Mouse (Mus musculus) spleen, adult 12 weeks (tissue): ENCODE data around the gene Scfd2.

Experiments
- DNase-seq: peaks from one replicate; pipeline ENCODE4 v3.0.0; 2022; ENCODE audit warnings: low spot score

The Scfd2 gene

DNA sequence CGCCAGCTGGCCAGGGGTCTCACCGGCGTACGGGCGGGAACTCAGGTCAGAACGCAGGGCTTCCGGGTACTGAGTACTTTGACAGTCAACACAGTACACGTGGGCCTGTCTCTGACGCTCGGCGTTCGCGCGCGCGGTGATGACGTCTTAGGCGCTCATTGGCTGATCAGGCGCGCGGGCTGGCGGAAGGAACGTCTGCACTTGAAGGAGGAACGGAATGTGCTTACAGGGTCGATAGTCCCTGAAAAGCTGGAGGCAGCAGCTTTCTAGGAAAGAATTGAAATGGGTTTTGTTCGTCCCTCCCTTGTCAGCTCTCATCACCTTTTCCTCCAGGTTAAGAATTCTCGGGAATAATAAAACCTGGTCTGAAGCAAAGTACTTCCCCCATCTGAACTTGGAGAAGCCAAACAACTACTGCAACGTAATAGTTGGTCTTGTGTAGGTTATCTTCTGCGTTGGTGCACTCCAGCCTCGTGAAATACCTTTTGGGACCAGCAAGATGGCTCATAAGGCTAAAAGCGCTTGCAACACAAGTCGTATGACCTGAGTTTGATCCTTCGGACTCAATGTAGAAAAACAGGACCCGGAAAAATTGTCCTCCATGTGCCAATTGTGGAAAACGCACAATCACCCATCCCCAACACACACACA lies at the start of gene Scfd2:
Gene Scfd2, minus strand, starts transcription at position 130 of the 651 bp plus-strand sequence.
- peak; percentile 97 for DNase-seq

DNA sequence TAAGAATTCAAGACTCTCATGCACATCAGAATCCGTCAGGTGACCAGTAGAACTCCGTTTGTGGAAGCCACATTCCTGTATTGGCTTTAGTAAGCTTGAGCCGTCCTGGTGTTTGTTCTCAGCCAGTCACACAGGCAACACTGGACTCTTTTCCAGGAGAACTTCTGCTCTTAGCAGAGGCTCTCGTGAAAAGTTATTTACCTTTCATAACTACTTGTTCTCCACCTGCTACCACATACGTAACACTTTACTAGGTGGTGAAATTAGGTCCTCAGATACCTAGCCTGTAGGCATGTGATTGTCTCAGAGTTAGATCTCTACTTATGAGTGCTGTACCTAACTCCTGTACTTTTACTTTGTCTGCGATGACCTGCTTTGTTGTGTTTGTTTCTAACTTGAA lies 40.2 kb upstream of the Scfd2 start:
- DNase-seq: no peak

DNA sequence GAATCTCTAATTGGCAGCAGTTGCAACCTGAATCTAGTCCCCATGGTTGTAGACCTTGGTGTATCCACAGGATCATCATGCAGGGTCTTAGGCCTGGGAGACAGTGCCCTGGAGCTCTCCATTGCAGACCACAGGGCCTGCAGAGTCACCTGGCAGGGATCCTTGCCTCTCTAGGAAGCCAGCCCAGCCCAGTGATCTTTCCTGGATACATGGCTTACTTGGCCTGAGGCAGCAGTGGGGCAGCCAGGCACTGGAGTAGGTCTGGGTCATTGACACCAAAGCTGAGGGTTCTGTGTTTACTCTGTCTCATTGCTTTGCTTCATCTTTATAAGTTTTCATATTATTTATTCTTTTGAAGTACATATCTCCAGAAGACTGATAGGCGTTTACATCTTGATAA lies 29.6 kb upstream of the Scfd2 start:
- DNase-seq: no peak

DNA sequence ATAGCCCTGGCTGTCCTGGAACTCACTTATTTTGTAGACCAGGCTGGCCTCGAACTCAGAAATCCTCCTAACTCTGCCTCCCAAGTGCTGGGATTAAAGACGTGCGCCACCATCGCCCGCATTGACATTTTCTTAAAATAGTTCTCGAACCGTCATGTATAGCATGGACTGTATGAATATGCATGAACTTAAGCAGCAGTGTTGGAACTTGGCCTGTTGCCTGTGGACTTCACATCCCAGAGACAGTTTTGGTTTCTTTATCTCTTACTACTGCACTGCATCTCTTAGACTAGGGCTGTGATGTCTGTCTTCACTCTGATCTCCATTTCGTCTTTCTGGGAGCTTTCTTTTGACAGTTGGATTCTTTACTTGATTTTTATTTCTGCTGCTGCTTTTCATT lies 18.0 kb upstream of the Scfd2 start:
- no peak for DNase-seq

DNA sequence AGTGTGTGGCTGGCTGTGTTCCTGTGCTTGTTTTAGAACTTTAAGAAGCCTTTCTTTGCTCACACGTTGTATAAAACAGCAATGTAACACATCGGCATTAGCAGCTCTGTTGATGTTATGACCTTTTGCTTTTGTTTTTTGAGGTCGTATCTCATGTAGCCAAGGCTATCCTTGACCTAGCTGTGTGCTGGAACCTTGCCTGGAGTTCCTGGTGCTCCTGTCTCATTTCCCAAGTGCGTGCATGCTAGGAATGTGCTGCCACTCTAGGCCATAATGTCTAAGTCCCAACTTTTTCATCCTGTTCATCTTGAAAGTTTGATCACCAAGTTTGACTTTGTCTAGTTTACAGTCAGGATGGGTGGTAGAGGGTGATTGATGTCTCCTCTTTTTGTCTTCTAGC lies 14.0 kb upstream of the Scfd2 start:
- no peak for DNase-seq

DNA sequence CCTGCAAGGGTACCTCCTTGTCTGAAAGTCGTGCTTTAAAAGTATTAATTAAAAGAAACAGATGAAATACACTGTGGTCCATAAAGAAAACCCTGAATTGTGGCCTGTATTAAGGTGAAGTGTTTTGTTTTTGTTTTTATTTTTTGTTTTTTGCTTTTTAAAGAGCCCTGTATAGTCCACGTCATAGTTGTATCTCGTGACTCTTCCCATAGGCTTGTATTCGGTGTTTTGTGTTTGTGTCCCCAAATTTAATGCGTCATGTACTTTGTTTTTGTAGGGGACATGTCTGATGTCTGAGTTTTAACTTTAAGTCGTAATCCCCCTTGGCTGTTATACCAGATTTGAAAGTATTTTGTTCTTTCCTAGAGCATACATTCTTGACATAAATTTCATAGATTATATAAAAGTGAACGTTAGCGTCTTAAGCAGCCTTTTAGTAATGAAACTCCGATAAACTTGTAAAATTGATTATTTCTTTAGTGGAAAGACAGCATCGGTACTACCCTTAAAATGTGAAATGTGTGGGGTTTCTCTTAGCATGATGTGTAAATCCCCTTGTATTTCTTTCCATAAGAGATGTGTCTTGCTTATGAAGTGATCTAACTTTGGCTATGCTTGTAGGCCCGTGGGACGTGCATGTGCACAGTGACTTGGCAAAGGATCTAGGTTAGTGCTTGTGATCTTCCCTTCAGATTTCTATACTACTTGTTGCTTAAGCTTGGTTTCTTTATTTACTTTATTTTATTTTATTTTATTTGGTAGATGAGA lies 4.8 kb upstream of the Scfd2 start:
- DNase-seq: no peak

DNA sequence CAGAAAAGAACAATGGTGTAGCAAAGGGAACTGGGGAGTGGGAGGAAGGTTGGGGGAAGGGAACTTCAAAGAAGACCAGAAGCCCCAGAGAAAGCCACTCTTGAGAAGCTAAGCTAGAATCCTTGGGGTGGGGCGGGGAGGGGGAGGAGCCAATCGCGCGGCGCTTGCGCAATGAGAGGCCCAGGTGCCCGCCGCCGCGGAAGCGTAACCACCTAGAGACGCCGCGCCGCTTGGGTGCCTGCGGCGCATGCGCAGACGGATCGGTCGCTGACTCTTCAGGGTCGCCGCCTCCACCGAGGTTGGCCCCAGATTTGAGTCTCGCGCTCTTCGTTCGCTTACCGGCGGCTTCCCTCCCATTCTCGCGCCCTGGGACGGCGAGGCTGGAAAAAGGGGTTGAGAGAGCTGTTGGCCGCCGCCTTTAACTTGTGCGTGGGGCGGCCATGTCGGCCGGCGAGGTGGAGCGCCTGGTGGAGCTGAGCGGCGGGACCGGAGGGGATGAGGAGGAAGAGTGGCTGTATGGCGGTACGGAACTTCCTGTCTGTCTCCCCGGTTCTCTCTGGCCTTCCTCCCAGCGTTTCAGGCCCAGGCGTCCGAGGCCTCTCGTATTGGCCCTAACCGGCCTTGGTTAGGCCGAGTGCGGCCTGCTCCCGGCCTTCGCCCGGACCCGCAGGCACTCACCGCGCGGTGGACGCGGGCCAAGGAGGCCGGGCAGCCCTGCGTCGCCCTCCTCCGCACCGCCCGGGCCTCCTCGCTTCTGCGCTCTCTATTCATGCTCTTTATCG lies 3.9 kb upstream of the Scfd2 start, which contains the start of gene Fip1l1:
Gene Fip1l1, plus strand, starts transcription at position 210 of the 782 bp plus-strand sequence.
- DNase-seq: peak; percentile 90

DNA sequence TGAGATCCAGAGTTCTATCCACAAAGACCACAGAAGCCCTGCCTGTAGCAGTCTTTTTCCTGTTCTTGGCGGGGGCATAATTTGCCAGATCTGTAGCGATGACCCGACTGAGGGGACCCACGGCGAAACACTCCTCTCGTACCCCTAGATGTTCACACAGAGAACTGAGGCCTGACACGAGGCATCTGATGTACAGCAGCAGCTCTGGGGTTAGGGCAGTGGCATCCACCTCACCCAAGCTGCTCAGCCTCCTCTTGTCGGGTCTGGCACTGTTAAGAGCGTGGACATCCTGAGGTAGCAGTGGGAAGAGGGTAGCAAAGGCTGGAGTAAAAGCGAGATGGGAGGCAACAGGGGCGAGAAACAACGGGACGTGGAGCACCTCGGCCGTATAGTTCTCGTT lies 774 bp downstream of the Scfd2 start:
- DNase-seq: no peak

DNA sequence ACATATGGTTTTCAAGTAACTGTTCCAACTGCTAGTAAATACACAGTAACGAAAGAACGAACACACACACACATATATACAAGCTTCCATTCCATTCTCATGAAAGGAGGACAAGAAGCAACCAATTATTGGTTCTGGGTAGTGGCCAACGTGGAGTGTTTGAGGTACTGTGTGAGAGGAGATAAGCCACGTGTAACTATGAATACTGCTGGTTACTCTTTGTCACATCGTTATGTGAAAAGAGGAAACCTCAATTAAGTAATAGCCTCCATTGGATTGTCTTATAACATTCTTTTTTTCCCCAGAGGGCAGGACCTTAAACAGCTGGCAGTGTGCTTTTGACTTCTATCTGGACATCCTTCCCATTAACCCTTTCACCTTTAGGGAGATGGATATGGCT lies 4.5 kb downstream of the Scfd2 start:
- no peak for DNase-seq

DNA sequence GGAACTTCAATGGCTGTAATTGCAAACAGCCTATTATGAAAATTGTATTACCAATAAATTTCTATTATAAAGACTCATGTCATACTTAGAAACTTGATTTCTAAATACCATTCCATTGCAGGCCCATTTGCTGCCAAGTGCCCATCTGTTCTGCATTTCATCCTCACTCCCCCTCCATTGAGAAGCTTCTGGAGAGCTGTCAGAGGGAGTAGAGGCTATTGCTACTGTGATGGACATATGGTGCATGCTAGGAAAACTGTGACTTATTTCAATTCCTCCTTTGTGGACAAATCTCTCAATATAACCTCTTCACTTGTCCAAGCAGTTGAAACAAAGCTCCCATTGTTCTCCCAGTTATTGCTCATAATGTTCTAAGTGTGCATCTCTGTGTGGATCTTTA lies 19.9 kb downstream of the Scfd2 start:
- no peak for DNase-seq

DNA sequence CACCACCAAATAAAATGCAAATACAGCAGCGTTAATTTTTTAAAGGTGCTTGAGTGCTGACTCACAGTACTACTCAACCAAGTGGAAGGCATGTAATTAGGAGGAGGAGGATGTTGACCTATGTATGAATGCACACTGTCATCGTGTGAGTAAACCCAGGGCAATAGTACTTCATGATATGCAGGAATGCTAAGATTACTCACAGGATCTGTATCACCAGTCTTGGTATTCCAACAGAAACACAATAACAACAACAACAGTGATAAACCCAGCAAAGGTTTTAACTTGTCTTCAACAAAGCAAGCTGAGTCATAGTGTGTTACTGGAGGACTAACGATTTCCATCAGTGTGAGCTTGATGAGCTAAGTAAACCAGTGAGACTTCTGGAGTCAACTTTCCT lies 38.9 kb downstream of the Scfd2 start:
- DNase-seq: no peak

DNA sequence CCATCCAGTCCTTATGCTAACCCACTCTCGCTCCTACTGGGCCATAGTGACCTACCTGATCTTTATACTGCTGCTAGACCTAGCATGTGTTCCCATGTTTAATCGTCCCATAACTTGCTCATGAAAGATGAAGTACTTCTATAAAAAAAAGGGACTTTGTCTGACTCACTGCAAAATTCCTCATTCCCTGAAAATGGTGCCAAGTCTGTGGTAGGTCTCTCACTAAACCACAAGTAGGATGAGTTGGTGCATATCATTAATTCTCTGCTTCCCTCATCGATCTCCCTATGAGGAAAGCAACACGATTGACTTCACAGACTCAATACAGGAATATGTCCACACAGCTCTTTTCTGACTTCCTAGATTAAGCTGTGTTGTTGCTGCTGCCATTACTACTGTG lies 46.9 kb downstream of the Scfd2 start:
- no peak for DNase-seq

DNA sequence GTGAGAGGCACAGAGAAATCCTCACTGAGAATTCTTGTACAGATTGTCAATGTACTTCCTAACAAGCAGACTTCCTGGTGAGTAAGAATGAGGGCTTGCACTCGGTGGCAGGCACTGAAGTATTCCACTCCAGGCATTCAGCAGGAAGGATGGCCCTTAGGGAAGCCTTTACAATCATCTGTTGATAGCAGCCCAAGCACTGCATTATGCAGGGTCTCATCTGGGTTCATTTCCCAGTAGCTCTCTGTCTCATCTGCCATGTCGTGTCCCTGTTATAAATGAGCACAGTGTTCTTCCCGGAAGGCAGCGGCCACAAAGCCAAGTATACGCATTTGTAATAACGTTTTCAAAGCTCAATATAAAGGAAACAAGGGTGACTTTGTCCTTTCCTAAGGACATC lies 48.9 kb downstream of the Scfd2 start:
- no peak for DNase-seq

DNA sequence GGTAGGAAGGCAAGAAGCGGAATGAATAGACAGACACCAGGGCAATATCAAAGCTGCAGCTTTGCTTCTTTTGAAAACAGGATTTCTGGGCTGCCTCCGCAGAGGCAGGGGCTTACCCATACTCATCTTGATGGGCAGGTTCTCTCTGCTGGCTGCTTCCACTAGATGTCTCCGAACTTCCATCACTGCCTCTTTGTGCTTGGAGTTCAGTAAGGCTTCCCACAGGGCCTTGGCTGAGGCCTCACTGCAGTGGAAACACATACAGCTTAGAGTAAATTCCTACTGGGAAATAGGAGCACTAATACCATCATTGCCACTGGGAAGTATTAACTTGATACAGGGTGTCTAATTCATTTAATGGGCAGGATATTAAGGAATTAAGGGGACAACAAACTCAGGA lies 49.5 kb downstream of the Scfd2 start:
- DNase-seq: no peak

DNA sequence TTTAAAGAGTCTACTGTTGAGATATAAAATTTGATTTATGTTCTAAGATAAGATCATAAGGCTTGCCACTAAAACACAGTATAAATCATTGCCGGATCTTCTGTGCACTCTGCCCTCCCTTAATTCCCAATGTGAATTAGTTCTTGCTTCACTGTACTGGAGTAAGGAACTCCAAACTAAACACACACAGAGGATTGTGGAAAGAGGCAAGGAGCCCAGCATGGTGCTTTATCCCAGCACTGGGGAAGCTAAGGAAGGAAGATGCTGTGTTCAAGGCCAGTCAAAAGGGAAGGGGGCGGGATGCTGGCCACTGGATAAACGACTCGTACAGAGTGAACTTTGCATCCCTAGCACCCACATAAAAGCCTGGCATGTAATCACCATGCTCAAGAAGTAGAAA lies 51.1 kb downstream of the Scfd2 start:
- DNase-seq: no peak

DNA sequence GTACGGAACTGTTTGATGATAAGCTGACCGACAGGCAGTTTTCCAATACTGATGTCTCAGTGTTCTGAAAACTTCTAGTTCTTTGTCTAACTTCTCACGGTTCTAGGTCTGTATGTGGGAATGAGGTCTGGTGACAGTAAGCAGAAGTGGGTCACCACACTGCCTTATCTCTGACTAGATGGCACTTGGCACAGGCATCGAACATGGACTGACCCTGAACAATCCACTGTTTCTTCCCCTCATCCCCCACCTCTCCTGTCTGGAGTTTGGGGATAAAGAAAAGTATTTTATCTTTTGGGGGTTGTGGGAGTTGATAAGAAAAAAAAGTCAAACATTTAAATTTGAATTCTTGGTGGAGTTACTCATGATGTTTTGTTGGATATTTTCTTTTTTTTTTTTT lies 51.6 kb downstream of the Scfd2 start:
- DNase-seq: no peak

DNA sequence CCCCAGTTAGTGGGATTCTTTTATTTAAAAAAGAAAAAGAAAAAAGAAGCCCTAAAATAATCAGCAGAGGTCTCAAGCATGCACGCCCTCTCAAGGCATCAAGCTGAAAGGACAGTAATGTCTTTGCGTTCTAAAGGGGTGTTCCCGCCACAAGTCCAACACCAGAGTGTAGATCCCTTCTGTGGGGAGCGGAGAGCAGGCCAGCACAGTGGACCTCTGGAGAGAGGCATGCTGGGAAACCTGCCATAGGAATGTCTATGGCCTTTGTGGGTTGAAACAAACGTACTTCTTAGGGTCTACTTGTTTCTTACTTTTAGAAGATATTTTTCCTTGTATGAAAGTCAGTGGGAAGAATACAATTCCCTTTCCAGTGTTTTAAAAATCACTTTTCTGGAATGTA lies 52.4 kb downstream of the Scfd2 start:
- no peak for DNase-seq

DNA sequence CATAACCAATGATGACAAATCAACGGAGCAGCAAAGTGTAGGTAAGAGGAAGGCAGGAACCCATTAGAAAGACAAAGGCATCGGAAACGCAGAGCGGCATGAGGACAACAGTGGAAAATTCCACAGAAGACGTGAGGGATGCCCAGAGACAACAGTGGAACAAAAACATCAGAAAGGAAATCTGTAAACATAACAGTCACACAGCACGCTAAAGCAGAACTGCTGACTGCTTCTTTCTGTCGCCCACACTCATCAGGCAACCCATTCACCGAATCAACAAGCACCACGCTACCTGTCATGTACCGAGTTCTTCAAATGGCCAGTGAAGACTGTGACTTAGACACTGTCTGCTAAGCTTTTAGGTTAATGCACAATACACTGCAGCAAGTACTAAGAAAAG lies 55.0 kb downstream of the Scfd2 start:
- DNase-seq: no peak

DNA sequence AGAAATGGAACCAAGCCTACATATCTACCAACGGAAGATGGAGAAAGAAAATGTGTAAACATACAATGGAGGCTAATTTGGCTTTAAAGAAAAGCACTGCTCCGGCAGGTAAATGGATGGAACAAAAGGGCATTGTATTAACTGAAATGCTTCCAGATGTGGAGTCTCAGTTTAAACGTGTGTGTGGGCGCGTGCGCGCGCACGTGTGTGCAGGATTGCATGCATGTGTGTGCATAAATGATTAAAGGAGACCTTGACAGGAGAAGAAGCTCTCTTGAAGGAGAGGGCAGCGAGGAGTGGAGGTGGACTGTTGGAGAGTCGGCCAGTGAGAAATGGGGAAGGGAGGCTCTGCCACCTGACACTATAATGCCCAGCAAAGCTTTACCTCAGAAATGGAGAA lies 58.4 kb downstream of the Scfd2 start:
- DNase-seq: no peak

DNA sequence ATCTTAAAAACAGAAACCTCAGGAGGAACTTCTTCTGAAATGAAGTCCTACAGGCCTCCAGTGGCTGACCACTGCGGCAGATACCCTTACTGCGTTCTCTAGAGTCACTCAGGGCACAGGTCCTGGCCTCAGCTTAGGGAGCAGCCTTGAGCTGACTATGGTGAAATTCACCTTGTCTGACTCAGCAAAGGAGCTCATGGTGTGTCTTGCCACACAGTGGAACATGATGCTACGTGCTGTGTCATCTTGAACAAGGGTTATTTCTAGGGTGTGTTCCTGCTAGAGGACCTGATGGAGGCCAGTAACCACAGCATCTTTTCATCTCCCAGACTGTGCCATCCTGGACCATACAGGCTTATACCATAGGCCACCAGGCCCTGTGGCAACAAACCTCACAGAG lies 60.7 kb downstream of the Scfd2 start:
- DNase-seq: no peak

DNA sequence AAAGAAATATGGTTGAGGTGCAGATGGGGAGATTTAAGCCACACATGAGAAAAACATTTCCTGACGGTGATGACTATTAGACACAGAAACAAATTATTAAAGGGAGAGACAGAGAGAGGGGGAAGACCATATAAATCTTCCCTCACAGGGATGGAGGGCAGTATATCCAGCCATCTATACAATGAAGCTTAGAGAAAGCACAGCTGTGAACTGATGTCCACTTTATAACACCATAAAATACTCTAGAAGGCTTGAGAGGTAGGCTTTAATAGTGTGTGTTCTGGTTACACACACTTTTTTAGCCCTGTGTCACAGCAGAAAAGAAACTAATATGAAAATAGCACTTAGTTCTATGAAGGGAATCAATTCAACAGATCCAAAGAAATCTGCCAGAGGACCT lies 61.9 kb downstream of the Scfd2 start:
- DNase-seq: no peak

DNA sequence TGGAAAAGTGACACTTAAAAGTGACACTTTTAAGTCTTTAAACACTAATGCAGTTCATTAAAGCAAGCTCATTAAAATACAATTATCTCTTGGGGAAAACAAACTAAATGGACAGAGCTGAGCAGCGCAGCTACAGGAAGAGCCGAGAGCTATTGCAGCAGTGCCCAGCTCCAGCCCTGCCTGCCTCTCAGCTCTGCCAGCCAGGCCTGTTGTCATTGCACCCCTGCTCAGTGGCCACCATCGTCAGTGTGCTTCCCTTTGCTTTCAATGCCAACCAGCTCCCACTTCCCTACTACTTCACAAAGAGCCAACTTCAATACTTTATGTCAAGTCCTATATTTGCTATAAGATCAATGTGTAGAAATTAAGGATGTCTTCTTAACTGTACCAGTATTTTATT lies 63.8 kb downstream of the Scfd2 start:
- no peak for DNase-seq

DNA sequence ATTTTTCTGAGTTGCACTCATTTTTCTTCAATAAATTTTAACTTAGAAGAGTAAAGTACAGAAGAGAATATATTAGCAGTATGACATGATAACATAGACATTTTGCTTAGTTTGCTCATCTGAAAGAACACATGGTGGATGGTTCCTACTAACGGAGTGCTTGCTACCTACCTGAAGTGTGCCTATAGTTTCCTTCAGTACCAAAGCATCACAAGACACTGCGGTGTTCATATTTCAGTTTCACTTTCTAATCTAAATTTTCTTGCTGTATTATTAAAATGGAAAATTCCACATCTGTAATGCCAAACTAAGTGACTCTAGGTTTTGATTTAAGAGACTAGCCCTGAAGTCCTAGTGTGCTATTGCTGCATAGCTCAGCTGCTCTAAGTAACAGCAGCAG lies 74.8 kb downstream of the Scfd2 start:
- no peak for DNase-seq
